Mouse (Mus musculus) layer of hippocampus, adult 2 months (tissue): ENCODE data around the gene Ncor2. TPM values are rescaled to one million over a fixed set of nuclear protein-coding genes. Genes with fewer than 3 reads are reported as not detected.

Experiments used
- DNase-seq, 2 experiments: peaks; one replicate each; pipeline ENCODE4 v3.0.0; 2022; ENCODE audit warnings: low spot score in 2 of 2
- H3K27ac ChIP-seq: fragments of 200-600 bp; 2 replicates; pipeline ENCODE4 v1.8.1; 2022
- H3K4me3 ChIP-seq: fragments of 200-600 bp; 2 replicates; pipeline ENCODE4 v1.8.1; 2022; ENCODE audit warnings: mild to moderate bottlenecking
- CTCF ChIP-seq: fragments of 200-600 bp; conservative IDR thresholded peaks from 2 replicates; pipeline ENCODE4 v1.8.1; 2022; ENCODE audit warnings: antibody characterized with exemption, mild to moderate bottlenecking, moderate library complexity
- total RNA-seq, 2 experiments: library from RNA; stranded (reverse); gene quantifications; 2 replicates each; pipeline ENCODE4 v1.2.3; 2021

Gene Ncor2
- total RNA-seq, 2 experiments from 2014 or later: 285 to 307 TPM

DNA sequence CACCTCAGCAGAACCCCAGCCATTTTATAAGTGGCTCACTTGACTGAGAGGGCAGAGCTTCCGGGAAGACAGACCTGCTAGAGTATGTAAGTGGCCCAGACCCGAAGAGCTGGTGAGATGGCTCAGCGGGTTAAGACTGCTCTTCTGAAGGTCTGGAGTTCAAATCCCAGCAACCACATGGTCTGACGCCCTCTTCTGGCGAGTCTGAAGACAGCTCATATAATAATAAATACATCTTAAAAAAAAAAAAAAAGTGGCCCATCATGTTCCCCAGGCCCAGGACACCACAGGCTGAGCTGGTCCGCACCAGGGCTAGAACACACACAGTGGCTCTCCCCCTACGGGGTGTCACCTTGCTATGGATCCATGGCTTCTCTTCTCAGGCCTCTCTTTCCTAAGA is 56.5 kb downstream of the Ncor2 start:
- no peak overlapping the region for H3K4me3 ChIP-seq
- no peak for DNase-seq
- no peak overlapping the region for H3K27ac ChIP-seq
- peak; percentile 34 for TF ChIP-seq CTCF

DNA sequence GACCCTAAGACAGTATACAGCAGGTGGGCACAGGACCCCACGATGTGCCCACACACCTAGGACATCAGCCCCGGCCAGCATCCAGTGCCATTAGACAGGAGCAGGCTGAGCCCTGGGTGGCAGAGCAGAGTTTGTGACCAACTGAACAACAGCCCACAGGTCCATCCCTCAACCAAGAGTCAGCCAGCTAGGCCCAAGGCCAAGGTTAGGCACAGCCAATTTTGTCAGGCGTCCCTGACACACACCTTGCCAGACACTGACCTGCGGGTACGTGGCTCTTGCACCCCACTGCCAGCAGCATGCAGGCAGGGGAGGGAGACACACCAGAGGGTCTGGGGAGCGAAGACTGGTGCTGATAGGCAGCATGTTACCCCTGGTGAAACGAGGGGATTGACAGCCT is 57.0 kb downstream of the Ncor2 start:
- no peak for TF ChIP-seq CTCF

DNA sequence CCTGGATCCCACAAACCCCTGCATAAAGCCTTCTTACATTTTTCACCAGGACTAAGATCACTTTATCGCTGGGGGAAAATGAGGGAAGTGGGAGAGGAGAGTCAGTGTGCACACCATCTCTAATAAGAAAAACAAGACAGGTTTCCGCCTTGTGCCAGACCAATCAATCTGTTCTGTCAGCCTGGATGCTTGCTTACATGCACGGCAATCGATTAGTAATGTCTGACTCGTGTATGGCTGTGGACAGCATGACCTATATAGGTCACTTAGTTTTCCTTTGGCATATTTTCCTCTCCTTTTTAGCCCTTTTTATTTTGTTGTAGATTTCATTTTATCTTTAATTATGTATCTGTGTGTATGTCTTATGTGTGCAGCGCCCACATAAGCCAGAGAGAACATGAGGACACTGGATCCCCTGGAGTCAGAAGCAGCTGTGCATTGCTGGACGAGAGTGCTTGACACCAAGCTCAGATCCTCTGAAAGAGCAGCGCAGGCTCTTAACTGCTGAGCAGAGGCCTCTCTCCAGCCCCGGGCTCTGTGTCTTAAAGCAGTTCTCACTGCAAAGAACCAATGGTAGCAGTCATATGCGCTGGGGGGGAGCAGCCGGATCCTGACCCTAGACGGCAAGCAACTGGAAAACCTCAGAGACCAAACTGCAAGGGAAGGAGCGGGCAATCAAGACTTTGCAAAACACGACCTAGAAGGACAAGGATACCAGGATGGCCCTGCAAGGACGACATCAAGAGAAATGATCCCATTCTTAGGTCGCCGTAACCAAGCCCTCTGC is 58.3 kb downstream of the Ncor2 start:
- no peak for TF ChIP-seq CTCF
- H3K27ac ChIP-seq: no peak overlapping the region; the same call in 1 of the 2 replicates
- H3K4me3 ChIP-seq: no peak overlapping the region
- DNase-seq: no peak

More for the DNA sequence above, 57.0 kb downstream of the Ncor2 start:
- H3K4me3 ChIP-seq: no peak overlapping the region
- H3K27ac ChIP-seq: no peak overlapping the region
- DNase-seq: no peak

DNA sequence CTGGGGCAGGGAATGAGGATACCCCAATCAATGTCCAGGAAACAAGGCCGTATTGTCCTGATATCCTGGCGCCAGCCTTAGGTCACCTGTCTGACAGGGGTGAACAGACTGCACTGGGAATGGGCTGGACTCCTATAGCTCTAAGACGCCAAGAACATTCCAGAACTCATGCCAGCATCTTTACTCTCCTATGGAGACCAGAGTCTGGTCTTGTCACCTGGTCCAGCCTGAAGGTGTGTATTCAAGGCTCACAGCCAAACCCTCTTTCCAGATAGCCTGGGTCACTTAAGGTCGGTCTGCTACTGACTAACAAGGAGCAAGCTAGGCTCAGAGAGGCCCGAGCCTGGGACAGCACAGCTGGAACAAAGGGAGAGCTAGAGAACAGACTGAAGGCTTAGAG is 61.8 kb downstream of the Ncor2 start:
- no peak for DNase-seq
- H3K4me3 ChIP-seq: no peak overlapping the region
- no peak overlapping the region; the same call in 1 of the 2 replicates for H3K27ac ChIP-seq
- no peak for TF ChIP-seq CTCF

DNA sequence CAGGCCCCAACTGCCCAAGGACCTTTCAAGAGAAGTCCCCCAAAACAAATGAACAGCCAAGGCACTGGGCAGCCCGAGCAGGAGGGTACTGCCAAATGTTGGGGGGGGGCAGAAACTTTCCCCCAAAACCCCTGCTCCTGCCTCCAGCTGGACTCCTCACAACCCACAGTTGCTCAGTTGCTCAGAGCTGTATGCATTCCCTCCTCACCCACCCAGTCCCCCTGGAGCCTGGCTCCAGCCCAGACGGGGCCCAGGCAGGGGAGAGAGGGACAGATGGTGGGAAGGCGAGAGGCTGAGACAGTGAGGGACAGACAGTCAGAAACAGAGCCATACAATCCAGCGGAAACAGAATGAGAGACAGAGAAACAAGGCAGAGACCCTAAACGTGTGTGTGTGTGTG is 66.0 kb downstream of the Ncor2 start:
- no peak for TF ChIP-seq CTCF
- peak; percentile 47 to 70 for DNase-seq
- H3K27ac ChIP-seq: peak overlapping the region; percentile 76

DNA sequence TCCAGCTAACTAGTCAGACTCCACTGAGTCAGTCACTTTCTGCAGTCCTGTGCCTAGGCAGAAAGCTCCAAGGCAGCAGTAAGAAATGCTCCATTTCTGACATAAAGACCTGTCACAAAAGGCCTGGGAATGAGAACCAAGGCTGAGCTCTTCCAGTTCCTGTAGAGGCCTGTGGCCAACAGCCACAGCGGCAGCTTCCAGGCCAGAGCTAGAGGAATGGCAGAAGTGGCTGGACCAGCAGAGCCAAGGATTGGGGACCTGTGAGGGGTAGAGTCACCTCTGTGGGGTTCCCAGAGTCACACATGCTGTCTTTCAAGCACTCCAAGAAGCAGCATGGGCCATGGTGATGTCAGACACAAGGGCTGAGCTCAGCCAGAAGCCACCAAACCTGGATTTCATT is 66.4 kb downstream of the Ncor2 start:
- no peak for TF ChIP-seq CTCF
- Histone ChIP-seq H3K27ac (peak overlapping the region; percentile 76), H3K4me3 (no peak overlapping the region)
- no peak for DNase-seq

More for the DNA sequence above, 66.0 kb downstream of the Ncor2 start:
- H3K4me3 ChIP-seq: no peak overlapping the region

DNA sequence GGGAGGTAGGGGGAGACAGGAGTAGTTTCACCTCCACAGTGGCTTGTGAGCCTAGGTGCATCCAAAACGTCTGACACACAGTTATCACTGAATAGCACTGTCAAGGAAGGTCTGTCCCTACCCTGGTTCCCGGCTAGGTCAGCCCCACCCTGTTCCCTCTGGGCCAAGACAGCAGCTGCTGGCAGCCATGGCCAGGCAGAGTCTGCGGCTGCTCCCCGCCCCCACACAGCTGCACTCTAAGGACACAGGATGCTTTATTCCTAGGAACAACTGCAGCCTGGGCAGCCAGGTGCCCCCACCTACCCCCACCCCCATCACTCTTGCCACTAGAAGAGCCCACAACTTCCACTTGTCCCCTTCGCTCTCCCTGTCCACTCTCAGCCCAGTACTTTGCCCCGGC is 67.9 kb downstream of the Ncor2 start:
- no peak overlapping the region for H3K4me3 ChIP-seq
- no peak for DNase-seq
- peak overlapping the region; percentile 76 for H3K27ac ChIP-seq
- no peak for TF ChIP-seq CTCF

DNA sequence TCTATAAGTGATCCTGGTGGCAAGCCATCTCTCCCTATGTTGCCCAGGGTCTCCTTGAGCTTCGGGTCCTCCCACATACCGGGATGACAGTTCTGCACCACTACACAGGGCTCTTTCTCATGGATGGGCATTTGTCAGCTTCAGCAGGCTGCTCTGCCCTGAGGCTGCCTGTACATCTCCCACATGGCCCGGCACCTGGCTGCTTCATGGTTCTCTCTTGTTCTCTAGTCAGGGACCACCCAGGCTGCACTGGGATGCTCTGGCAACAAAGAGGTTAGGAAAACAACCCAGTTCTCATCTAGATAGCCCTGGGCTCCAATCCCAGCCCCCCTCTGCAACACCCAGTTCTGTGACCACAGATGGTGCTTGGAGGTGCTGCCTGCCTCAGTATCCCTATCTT is 68.3 kb downstream of the Ncor2 start:
- DNase-seq: no peak
- H3K27ac ChIP-seq: peak overlapping the region; percentile 76; the same call in 1 of the 2 replicates
- no peak for TF ChIP-seq CTCF
- H3K4me3 ChIP-seq: no peak overlapping the region

DNA sequence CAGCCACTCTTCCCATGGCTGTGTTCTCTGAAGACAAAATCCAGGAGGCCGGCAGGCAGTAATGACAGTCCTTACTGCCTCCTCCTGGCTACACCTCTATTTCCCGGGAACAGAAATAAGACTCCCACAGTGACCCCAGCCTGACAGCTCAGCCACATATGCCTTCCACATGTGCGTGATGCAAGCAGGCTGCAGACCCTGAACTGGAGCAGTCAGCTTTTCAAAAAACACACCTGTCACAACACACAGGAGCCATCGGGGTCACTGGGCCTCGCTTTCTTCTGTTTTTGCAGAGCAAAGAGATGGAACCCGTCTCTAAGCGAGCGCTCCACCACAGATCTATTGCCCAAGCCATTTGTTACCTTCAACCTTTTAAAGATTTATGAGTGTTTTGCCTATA is 68.8 kb downstream of the Ncor2 start:
- Histone ChIP-seq H3K4me3 (no peak overlapping the region), H3K27ac (no peak overlapping the region)
- DNase-seq: no peak
- no peak for TF ChIP-seq CTCF

DNA sequence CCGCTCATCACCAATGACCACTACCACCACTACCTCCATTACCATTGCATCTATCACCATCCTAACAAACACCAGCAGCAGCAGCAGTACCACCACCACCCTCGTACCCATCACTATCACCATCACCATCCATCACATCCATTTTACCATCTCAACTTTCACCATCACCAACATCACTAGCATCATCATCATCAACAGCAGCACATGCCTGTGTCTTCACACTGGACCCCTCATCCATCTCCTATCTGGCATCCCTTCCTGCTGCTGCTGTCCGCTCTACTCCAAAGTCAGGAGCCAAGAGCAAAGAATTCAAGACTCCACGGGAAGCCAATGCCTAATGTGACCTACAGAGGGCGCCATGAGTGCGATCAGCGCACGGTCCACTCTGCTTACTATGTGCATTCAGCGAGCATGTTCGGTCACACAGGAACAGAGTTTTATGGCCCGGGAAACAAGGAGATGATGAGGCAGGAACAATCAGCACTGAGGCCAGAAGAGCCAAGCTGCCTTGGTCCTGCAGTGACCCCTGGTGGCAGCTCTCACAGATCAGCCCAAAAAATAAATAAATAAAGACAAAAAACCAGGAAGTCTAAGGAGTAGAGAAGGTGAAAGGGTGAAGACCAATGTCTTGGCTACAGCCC is 71.9 kb downstream of the Ncor2 start:
- Histone ChIP-seq H3K27ac (no peak overlapping the region), H3K4me3 (no peak overlapping the region)
- DNase-seq: peak in 1 of 2 experiments; percentile 68
- peak; percentile 84 for TF ChIP-seq CTCF

DNA sequence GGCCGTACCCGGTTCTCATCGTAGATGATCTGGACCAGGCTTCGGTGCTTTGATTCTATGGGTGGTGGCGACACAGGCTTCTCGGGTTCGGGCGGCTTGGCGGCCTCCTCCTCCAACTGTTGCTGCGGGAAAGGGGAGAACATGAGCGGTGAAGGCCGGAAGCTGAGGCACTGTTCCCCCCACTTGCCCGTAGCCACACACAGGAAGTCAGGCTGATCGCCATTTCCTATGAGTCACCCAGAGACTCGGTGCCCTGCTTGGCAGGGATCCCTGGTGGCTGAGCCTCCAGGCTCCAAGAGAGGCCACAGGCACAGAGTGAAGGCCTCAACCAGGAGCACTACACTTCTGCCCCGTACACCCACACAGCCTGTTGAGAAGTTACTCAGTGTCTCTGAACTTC is 72.8 kb downstream of the Ncor2 start:
- no peak for TF ChIP-seq CTCF
- DNase-seq: no peak
- Histone ChIP-seq H3K27ac (no peak overlapping the region), H3K4me3 (no peak overlapping the region)

DNA sequence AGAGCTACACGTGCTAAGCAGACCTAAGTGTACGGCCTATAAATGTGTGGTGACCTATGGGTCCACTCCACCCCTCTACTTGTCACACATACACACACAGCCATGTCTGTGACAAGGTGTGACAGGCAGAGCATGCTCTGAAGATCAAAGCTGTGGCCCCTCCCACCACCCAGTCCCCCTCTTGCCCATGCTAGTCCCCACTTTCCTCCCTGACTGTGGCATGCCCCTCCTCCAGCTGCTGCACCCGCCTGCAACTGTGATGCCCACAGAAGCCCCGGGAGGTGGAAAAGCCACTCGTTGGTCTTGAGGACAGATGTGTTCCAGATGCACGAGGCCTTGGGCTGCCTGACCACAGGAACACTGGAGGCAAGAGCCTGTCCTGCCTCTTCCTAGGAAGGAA is 74.2 kb downstream of the Ncor2 start:
- TF ChIP-seq CTCF: no peak
- DNase-seq: no peak
- H3K4me3 ChIP-seq: no peak overlapping the region
- no peak overlapping the region for H3K27ac ChIP-seq

DNA sequence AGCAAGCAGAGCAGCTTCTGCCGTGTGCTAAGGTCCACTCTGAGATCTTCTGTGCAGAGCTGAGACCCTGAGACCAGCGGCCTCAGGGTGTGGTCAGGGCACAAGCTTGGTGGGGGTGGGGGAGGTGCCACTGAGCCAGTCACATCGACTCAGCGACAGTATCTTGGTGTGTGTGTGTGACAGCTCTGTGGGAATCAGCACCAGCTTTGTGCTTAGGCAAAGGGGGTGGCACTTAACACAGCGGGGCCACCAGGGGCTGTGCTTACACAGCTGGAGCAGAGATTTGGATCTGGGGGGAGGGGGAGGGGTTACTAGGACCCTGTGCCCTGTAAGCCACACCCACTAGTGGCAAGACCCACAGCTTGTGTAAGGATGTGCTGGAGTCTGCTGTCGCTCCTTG is 75.6 kb downstream of the Ncor2 start:
- no peak overlapping the region for H3K4me3 ChIP-seq
- H3K27ac ChIP-seq: peak overlapping the region; percentile 36; the same call in 1 of the 2 replicates
- TF ChIP-seq CTCF: no peak
- no peak for DNase-seq

DNA sequence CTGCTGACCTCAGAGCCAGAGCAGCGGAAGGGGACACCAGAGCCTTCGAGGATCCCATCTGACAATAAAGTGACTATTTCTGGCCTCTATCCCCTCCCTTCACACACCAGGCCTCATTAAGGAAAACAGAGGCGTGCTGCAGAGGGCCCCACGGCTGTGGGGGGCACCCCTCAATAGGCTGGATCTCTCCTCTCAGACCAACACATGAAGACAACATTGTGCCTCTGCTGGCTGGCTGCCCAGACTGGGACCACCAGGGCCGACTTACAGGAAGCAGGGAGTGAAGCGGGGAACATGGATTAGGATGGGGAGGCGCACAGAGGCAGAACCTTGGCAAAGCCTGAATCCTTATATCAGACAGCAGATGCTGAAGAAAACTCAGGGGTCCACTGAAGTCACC is 76.1 kb downstream of the Ncor2 start:
- no peak for TF ChIP-seq CTCF
- Histone ChIP-seq H3K27ac (peak overlapping the region; percentile 36; the same call in 1 of the 2 replicates), H3K4me3 (no peak overlapping the region)
- DNase-seq: no peak
